Mouse (Mus musculus): Measurements from ENCODE around the gene Nppb. TPM values are rescaled to one million over a fixed set of nuclear protein-coding genes. Genes with fewer than 3 reads are reported as not detected.

Gene Nppb
- polyA plus RNA-seq, 1 experiment from 2014 or later: 0.21 TPM

GRCm38 (mm10) chr4:148030506-148030905 is 44.9 kb downstream of the Nppb start:
- H3K4me2 ChIP-seq (replicated peaks; ENCODE audit: low read depth, low read length): no peak overlapping the region
- H3K27me3 ChIP-seq (ENCODE audit: insufficient read depth, low read length): no peaks in the 10 kb centered on the region
- H3K36me3 ChIP-seq (ENCODE audit: insufficient read depth, low read length): peaks cover 19% of the 10 kb centered on the region
- no peaks in the 10 kb centered on the region for H3K4me1 ChIP-seq (ENCODE audit: insufficient read depth, low read length)
- no peak overlapping the region for H3K9ac ChIP-seq (replicated peaks; ENCODE audit: low read length)
- WGBS: 71% methylated on average over 5 of the region's 5 CpGs
- no peak overlapping the region for H3K27ac ChIP-seq (ENCODE audit: low read length)
- no peaks in the 10 kb centered on the region for H3K9me3 ChIP-seq (ENCODE audit: low read length)
- ATAC-seq (ENCODE audit: low FRiP score, low TSS enrichment): peak; percentile 34; the same call in 1 of the 2 replicates
- no peak overlapping the region for H3K4me3 ChIP-seq (ENCODE audit: low read length)

- Histone ChIP-seq H3K36me3 (ENCODE audit: insufficient read depth, low read length) (peaks cover 18% of the 10 kb centered on the region; the same call in 1 of the 2 replicates), H3K27me3 (ENCODE audit: insufficient read depth, low read length) (no peaks in the 10 kb centered on the region), H3K27ac (ENCODE audit: low read length) (no peak overlapping the region), H3K4me3 (ENCODE audit: low read length) (no peak overlapping the region), H3K4me2 (replicated peaks; ENCODE audit: low read depth, low read length) (no peak overlapping the region), H3K9ac (replicated peaks; ENCODE audit: low read length) (no peak overlapping the region), H3K4me1 (ENCODE audit: insufficient read depth, low read length) (peaks cover 6% of the 10 kb centered on the region), H3K9me3 (ENCODE audit: low read length) (no peaks in the 10 kb centered on the region)
- WGBS: 80% methylated on average over 7 of the region's 7 CpGs
- ATAC-seq (ENCODE audit: low FRiP score, low TSS enrichment): no peak
These were observed 48.3 kb downstream of the Nppb start for GRCm38 (mm10) chr4:148033858-148034410.

- H3K9me3 ChIP-seq (ENCODE audit: low read length): no peaks in the 10 kb centered on the region
- peaks cover 19% of the 10 kb centered on the region for H3K4me1 ChIP-seq (ENCODE audit: insufficient read depth, low read length)
- H3K27ac ChIP-seq (ENCODE audit: low read length): no peak overlapping the region
- H3K4me2 ChIP-seq (replicated peaks; ENCODE audit: low read depth, low read length): no peak overlapping the region
- H3K9ac ChIP-seq (replicated peaks; ENCODE audit: low read length): no peak overlapping the region
- no peak for ATAC-seq (ENCODE audit: low FRiP score, low TSS enrichment)
- H3K4me3 ChIP-seq (ENCODE audit: low read length): no peak overlapping the region
- H3K36me3 ChIP-seq (ENCODE audit: insufficient read depth, low read length): 0 out of 2 replicates have a peak, but pooled peaks cover 12% of the 10 kb centered on the region
- WGBS: 87% methylated on average over 3 of the region's 3 CpGs
- no peaks in the 10 kb centered on the region for H3K27me3 ChIP-seq (ENCODE audit: insufficient read depth, low read length)
These were observed 49.9 kb downstream of the Nppb start for GRCm38 (mm10) chr4:148035440-148035839.

Other genes starting within 250 kb of the Nppb start
- gene Zfp984, start 176.0 kb upstream of the Nppb start, polyA plus RNA-seq (2015; fragmentation: Nextera tagmentation; extraction: Ambion mirVana): 9.9 and 11.0 TPM in 2 replicates
- gene Zfp933, start 137.4 kb upstream of the Nppb start, polyA plus RNA-seq (2015; fragmentation: Nextera tagmentation; extraction: Ambion mirVana): 5.4 TPM in 2 replicates
- 55.3 and 55.4 TPM in 2 replicates for gene Miip, start 117.0 kb upstream of the Nppb start, polyA plus RNA-seq (2015; fragmentation: Nextera tagmentation; extraction: Ambion mirVana)
- gene Fv1, start 116.8 kb upstream of the Nppb start, polyA plus RNA-seq (2015; fragmentation: Nextera tagmentation; extraction: Ambion mirVana): 12.9 and 13.1 TPM in 2 replicates
- gene Mfn2, start 81.1 kb upstream of the Nppb start, polyA plus RNA-seq (2015; fragmentation: Nextera tagmentation; extraction: Ambion mirVana): 45.4 and 47.1 TPM in 2 replicates
- 58.6 and 61.5 TPM in 2 replicates for gene Plod1, start 49.0 kb upstream of the Nppb start, polyA plus RNA-seq (2015; fragmentation: Nextera tagmentation; extraction: Ambion mirVana)
- 10.4 and 13.9 TPM in 2 replicates for gene 2510039O18Rik, start 44.9 kb upstream of the Nppb start, polyA plus RNA-seq (2015; fragmentation: Nextera tagmentation; extraction: Ambion mirVana)
- gene Nppa, start 14.9 kb downstream of the Nppb start, polyA plus RNA-seq (2015; fragmentation: Nextera tagmentation; extraction: Ambion mirVana): 0.41 and 1.00 TPM in 2 replicates
- gene Clcn6, start 53.0 kb downstream of the Nppb start, polyA plus RNA-seq (2015; fragmentation: Nextera tagmentation; extraction: Ambion mirVana): 6.4 and 6.8 TPM in 2 replicates
- gene Mthfr, start 53.3 kb downstream of the Nppb start, polyA plus RNA-seq (2015; fragmentation: Nextera tagmentation; extraction: Ambion mirVana): 26.5 and 28.1 TPM in 2 replicates
- gene Agtrap, start 102.2 kb downstream of the Nppb start, polyA plus RNA-seq (2015; fragmentation: Nextera tagmentation; extraction: Ambion mirVana): 28.1 and 31.5 TPM in 2 replicates
- gene Mad2l2, start 144.6 kb downstream of the Nppb start, polyA plus RNA-seq (2015; fragmentation: Nextera tagmentation; extraction: Ambion mirVana): 70.3 and 74.8 TPM in 2 replicates
- 0.28 and 0.29 TPM in 2 replicates for gene Draxin, start 144.9 kb downstream of the Nppb start, polyA plus RNA-seq (2015; fragmentation: Nextera tagmentation; extraction: Ambion mirVana)
- 22.0 and 22.2 TPM in 2 replicates for gene Fbxo6, start 166.4 kb downstream of the Nppb start, polyA plus RNA-seq (2015; fragmentation: Nextera tagmentation; extraction: Ambion mirVana)
- gene Fbxo44, start 174.7 kb downstream of the Nppb start, polyA plus RNA-seq (2015; fragmentation: Nextera tagmentation; extraction: Ambion mirVana): 19.8 and 20.6 TPM in 2 replicates
- 1.8 and 2.3 TPM in 2 replicates for gene Fbxo2, start 174.8 kb downstream of the Nppb start, polyA plus RNA-seq (2015; fragmentation: Nextera tagmentation; extraction: Ambion mirVana)